Mouse (Mus musculus): ENCODE results near the gene Shc2. TPM values are rescaled to one million over a fixed set of nuclear protein-coding genes. Genes with fewer than 3 reads are reported as not detected.

Gene Shc2
- polyA plus RNA-seq, 2 experiments from 2014 or later = not detected

GRCm38 (mm10) chr10:79613578-79614304, 24.0 kb downstream of the Shc2 start, which contains the start of gene C2cd4c:
Gene C2cd4c, minus strand, starts transcription at chr10:79614025.
- no peak for ATAC-seq

- ATAC-seq = no peak
These were observed 25.3 kb downstream of the Shc2 start for GRCm38 (mm10) chr10:79612192-79613135.

- ATAC-seq = no peak
These were observed 26.4 kb downstream of the Shc2 start for GRCm38 (mm10) chr10:79611296-79611695.

- ATAC-seq = no peak
These were observed 28.4 kb downstream of the Shc2 start for GRCm38 (mm10) chr10:79609276-79609675.

DNA sequence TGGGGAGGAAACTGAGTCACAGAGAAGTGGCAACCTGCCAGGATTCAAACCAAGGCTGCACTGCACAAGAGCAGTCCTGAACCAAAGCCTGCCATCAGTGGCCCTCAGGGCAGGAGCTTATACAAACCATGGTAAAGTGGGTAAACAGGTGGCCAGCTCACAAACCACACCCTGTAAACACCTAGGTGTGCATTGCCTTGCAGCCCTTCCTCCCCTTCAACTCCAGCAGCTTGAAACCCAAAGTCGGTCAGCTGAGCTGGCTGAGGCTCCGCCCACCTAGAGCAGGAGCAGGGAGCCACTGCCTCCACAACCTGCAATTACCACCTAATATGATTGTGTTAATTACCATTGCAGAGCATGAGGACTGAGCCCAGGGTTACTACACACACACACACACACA, 29.8 kb downstream of the Shc2 start:
- no peak for ATAC-seq

- ATAC-seq = no peak
These were observed 31.2 kb downstream of the Shc2 start for GRCm38 (mm10) chr10:79606537-79606936.

DNA sequence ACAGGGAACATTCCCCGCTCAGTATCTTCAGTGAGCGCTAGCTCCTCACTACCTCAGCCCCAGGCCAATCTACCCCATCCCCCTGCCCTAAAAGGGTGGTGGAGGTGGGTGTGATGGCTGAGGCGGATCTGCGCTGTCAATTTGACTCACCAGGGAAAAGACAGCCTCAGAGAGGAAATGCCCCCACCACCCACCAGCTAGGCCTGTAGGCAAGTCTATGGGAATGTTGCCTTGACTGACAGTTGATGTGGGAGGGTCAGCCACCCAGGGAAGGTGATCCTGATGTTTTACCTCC, 39.8 kb downstream of the Shc2 start:
- no peak for ATAC-seq

DNA sequence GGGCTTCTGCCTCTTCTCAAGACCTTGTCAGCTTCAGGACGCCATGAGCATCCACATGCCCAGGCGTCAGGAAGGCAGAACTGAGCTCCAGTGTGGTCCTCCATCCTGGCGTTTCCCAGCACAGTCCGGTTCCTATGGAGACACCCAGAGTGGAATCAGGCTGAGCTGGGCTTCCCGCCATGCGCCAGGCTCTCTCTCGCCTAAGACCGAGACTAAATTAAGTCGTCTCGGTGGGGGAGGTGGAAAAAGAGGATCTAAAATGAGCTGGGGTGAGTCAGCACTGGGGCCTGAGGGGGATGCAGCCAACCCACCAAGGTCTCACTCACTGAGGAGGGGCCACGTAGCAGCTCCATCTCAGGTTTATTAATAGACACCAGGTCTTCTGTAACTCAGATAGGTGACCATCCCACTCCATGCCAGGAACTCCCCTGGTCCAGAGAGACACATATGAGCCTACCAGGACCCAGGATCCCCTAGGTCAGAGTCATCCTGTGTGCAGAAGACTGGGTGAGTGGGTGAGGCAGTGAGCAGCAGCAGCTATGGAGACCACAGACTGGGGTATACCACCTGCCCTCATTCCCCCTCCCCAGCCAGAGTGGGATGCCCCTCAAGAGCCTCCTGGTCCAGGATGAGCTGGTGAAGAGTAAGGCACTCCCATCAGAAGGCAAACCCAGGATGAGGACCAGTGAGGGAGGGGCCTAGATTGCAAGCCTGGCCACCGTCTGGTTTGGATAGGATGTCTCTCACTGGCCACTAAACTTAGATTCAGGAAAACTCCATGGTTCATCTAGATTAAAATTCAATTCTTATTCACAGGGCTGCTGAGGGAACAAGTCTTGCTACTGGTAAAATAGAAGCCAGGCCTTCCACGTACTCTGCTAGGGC, 40.4 kb downstream of the Shc2 start:
- ATAC-seq = no peak

DNA sequence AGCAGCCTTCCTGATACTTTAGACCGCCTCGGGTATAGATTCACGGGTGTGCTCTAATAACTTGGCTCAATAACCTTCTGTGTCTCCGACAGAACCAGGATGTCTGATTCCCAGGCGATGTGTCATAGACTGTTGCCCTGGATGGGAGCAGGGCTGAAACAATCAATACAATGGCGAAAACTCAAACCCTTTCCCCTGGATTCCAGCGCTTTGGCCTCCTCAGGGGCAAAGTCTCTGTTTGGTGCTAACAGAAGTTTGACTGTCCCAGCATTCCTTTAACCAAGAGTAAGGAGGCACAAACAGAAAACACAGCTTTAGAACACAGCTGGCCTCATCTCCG, 42.2 kb downstream of the Shc2 start:
- ATAC-seq = no peak

- peak; percentile 70 for ATAC-seq
These were observed 42.7 kb downstream of the Shc2 start for GRCm38 (mm10) chr10:79594872-79595589.

DNA sequence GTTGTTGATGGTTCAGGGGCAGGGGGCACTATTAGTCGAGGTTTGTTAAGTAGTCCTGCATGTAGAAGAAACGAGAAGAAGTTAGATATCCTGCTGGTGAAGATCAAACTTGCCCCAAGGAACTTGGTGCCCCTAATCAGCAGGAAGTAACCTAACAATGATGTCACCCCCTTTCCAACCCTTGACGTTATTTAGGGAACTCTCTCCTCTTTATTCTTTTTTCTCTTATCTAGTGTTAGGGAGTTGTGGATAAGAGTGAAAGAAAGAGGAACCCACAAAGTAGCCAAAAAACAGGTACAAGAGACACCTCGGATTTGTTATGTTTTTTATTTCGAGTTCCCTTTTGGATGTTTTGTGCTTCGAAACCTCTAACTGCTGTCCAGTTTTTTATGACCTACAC, 43.6 kb downstream of the Shc2 start:
- ATAC-seq = no peak

DNA sequence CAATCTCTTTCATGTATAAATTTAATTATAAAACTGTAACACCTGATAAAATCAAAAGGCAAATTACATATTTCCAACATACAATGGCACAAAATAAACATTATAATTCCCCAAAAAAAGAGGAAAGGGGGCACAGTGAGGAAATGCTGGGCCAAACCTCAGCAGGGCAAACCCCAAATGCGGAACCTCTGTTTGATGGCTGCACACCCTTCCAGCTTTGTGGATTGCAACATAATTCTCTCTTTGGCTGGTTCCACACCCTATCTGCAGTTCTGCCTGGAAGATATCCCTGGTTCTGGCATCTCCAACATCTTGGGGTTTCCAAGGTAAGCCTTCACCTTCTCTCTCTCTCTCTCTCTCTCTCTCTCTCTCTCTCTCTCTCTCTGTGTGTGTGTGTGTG, 47.0 kb downstream of the Shc2 start:
- ATAC-seq = no peak

- ATAC-seq = no peak
These were observed 50.0 kb downstream of the Shc2 start for GRCm38 (mm10) chr10:79587752-79588126.

DNA sequence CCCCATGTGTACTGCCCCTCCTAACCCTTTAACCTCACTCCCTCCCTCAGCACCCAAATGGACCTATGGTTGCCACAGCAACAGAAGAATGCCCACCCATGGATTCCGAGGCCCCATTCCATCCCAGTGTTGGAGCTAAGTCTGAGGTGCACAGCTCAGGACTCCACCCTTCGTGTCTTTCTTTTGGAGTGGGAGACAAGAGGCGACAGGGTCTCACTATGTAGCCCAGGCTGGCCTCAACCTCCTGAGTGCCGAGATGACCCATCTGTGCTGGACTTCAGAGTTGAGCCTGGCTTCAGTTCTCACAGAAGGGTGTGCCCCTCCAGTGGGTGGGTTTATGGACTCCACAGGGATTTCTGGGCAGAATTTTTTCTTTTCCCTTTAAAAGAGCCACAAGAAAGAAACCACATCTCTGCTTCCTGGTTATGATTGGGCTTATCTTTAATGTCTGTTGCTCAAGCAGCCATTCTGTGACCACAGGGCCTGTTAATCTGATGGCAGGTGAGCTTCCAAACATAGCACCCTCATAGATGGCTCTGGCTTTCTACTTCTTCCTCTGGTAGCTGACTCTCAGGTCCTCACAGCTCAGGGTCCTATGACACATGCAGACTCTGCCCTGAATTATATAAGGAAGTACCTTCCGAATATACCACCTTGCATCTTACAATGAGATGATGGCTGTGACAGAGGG, 50.5 kb downstream of the Shc2 start, which contains the start of gene Theg:
TSS of gene Theg (minus strand) at position 271 of the 691 bp plus-strand sequence.
- ATAC-seq = no peak

- no peak for ATAC-seq
These were observed 51.5 kb downstream of the Shc2 start for GRCm38 (mm10) chr10:79586243-79586642.

GRCm38 (mm10) chr10:79585723-79586122, 52.0 kb downstream of the Shc2 start:
- no peak for ATAC-seq

- ATAC-seq = no peak
These were observed 52.6 kb downstream of the Shc2 start for GRCm38 (mm10) chr10:79585136-79585535.

DNA sequence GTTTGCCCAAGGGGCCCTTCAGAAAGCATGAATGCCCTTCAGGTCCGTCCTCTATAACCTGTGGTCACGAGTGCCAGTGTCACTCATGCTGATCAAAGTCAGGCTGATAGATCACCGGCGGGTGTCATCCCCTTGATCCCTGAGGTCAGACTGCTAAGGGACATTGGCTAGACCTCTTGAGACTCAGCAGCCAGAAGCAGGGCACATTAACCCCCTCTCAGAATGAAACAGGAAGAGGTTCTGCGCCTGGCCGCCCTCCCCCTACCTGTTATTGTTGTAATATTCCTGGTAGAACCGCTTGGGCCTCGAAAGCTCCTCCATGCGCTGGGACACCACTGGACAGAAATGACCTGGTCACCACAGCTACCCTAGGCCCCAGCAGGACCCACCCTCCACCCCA, 53.3 kb downstream of the Shc2 start:
- no peak for ATAC-seq

DNA sequence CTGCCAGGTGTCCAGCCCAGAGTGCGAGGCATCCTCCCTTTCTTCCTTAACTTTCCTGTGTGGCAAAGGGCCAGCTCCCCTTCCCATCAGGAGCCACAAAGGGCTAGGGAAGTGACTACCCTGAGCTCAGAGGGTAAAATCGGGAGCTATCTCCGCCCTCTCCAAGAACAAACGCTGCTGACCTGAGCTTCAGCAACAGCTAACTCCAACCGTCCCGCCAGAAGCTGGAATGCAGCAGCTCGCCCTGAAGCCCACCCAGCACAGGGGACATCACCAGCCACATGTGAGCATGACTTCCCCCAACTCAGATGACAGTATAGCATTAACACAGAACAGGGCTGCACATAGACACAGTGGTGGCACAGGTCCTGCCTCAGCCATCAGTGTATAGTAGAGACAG, 53.7 kb downstream of the Shc2 start:
- no peak for ATAC-seq

DNA sequence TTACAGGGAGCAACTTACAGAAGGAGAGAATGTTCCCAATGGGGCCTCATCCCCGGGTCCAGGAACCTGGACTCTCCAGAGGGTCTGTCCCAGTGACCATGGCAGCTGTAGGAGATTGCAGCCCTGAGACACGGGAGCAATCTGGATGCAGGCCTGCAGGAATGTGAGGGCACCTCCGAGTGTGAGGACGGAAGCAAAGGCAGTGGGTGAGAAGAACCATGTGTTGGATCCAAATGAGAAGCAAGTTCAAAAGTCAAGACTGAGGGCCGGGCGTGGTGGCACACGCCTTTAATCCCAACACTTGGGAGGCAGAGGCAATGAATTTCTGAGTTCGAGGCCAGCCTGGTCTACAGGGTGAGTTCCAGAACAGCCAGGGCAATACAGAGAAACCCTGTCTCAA, 56.2 kb downstream of the Shc2 start:
- ATAC-seq = no peak

- ATAC-seq = no peak
These were observed 56.9 kb downstream of the Shc2 start for GRCm38 (mm10) chr10:79580811-79581210.

- ATAC-seq = no peak
These were observed 57.4 kb downstream of the Shc2 start for GRCm38 (mm10) chr10:79580356-79580755.

All from CD4-positive, CD25-positive, alpha-beta regulatory T cell, adult 4 months (primary cell).